Comparison of ENCODE assay signal across 8 mouse cellular contexts in genomic region chr19:34191645-34192007, GRCm38 (mm10). TPM values are rescaled to one million over a fixed set of nuclear protein-coding genes. Genes with fewer than 3 reads are reported as not detected.
DNase-seq lines count a peak whose midpoint lies in the region; ATAC-seq and TF ChIP-seq lines count a peak whose summit lies in the region.

No protein-coding gene starts in this region.

- 13% methylated on average over 10 of the region's 10 CpGs for WGBS in embryonic facial prominence, embryonic 14.5 days
- WGBS in intestine, embryonic 15.5 days: 35% methylated on average over 10 of the region's 10 CpGs
- WGBS in neural tube, embryonic 12.5 days: 24% methylated on average over 10 of the region's 10 CpGs

- peak overlapping the region; percentile 91 for H3K27ac ChIP-seq in left cerebral cortex, adult 2 months
- H3K27ac ChIP-seq in embryonic facial prominence, embryonic 14.5 days (replicated peaks; ENCODE audit: low read depth, low read length): no peak overlapping the region
- no peak overlapping the region for H3K27ac ChIP-seq in intestine, embryonic 15.5 days
- H3K27ac ChIP-seq in neural tube, embryonic 12.5 days: no peak overlapping the region

- no peaks in the 10 kb centered on the region for H3K27me3 ChIP-seq in embryonic facial prominence, embryonic 14.5 days (replicated peaks; ENCODE audit: control insufficient read depth, insufficient read depth, low read length)
- H3K27me3 ChIP-seq in intestine, embryonic 15.5 days (replicated peaks): no peaks in the 10 kb centered on the region
- H3K27me3 ChIP-seq in neural tube, embryonic 12.5 days (replicated peaks): no peaks in the 10 kb centered on the region

- no peak for TF ChIP-seq CTCF in left cerebral cortex, adult 2 months (IDR thresholded peaks at IDR 0.05)

- H3K4me1 ChIP-seq in embryonic facial prominence, embryonic 14.5 days (ENCODE audit: control insufficient read depth, insufficient read depth, low read length): peaks cover 21% of the 10 kb centered on the region
- H3K4me1 ChIP-seq in intestine, embryonic 15.5 days (replicated peaks): 0 out of 2 replicates have a peak, but pooled peaks cover 5% of the 10 kb centered on the region
- H3K4me1 ChIP-seq in neural tube, embryonic 12.5 days: no peaks in the 10 kb centered on the region

- no peaks in the 10 kb centered on the region for H3K36me3 ChIP-seq in embryonic facial prominence, embryonic 14.5 days (ENCODE audit: control insufficient read depth, insufficient read depth, low read length)
- H3K36me3 ChIP-seq in intestine, embryonic 15.5 days: no peaks in the 10 kb centered on the region
- no peaks in the 10 kb centered on the region for H3K36me3 ChIP-seq in neural tube, embryonic 12.5 days

- H3K4me2 ChIP-seq in embryonic facial prominence, embryonic 14.5 days (ENCODE audit: low read depth, low read length): peak overlapping the region; percentile 98
- peak overlapping the region; percentile 85 for H3K4me2 ChIP-seq in intestine, embryonic 15.5 days (replicated peaks)
- peak overlapping the region; percentile 97 for H3K4me2 ChIP-seq in neural tube, embryonic 12.5 days (replicated peaks)

- peak overlapping the region; percentile 82 for H3K4me3 ChIP-seq in left cerebral cortex, adult 2 months
- H3K4me3 ChIP-seq in embryonic facial prominence, embryonic 14.5 days (ENCODE audit: low read depth, low read length): peak overlapping the region; percentile 73
- H3K4me3 ChIP-seq in intestine, embryonic 15.5 days (replicated peaks): peak overlapping the region; percentile 63
- peak overlapping the region; percentile 67 for H3K4me3 ChIP-seq in neural tube, embryonic 12.5 days

- ATAC-seq in embryonic facial prominence, embryonic 14.5 days (ENCODE audit: low read depth): peak; percentile 34
- ATAC-seq in intestine, embryonic 15.5 days: peak; percentile 21
- peak; percentile 55 for ATAC-seq in neural tube, embryonic 12.5 days (ENCODE audit: low FRiP score, low read depth)

- intact Hi-C loops in left cerebral cortex, adult 2 months (cut with DNase I): loop anchor here (2.0 kb wide), 1 partner anchor 39 kb away; no protein-coding TSS in a partner anchor
- intact Hi-C loops in left cerebral cortex, postnatal 25 days (cut with DNase I): loop anchor here (5.0 kb wide), 1 partner anchor 41 kb away; no protein-coding TSS in a partner anchor

- H3K9me3 ChIP-seq in embryonic facial prominence, embryonic 14.5 days (ENCODE audit: control insufficient read depth, low read length): no peaks in the 10 kb centered on the region
- no peaks in the 10 kb centered on the region for H3K9me3 ChIP-seq in intestine, embryonic 15.5 days
- no peaks in the 10 kb centered on the region for H3K9me3 ChIP-seq in neural tube, embryonic 12.5 days

- no peak for DNase-seq in left cerebral cortex, adult 2 months (ENCODE audit: extremely low spot score in 1 of 2, low spot score in 2 of 2)
- DNase-seq in left cerebral cortex, postnatal 25 days (ENCODE audit: low spot score in 2 of 2): no peak
- peak; percentile 54 for DNase-seq in embryonic facial prominence, embryonic 14.5 days (ENCODE audit: low spot score)
- no peak for DNase-seq in layer of hippocampus, postnatal 14 days (ENCODE audit: low spot score in 2 of 2)
- no peak for DNase-seq in kidney, adult 18-20 months
- no peak for DNase-seq in adrenal gland, postnatal 10 days

- peak overlapping the region; percentile 76; the same call in 1 of the 2 replicates for H3K9ac ChIP-seq in embryonic facial prominence, embryonic 14.5 days (ENCODE audit: low read depth, low read length)
- 0 out of 2 replicates have a peak overlapping the region, but pooled peaks have one; percentile 63 for H3K9ac ChIP-seq in intestine, embryonic 15.5 days
- H3K9ac ChIP-seq in neural tube, embryonic 12.5 days: 0 out of 2 replicates have a peak overlapping the region, but pooled peaks have one; percentile 14

RNA-seq across cellular contexts. Expression of gene Stambpl1, which starts 0.4 kb away (rescaled TPM):
- total RNA-seq in left cerebral cortex, adult 2 months (2021): 10 to 100 TPM; 18.5 to 21.6 TPM
- total RNA-seq in left cerebral cortex, postnatal 25 days (2021): 10 to 100 TPM; 15.2 to 19.7 TPM
- polyA plus RNA-seq in embryonic facial prominence, embryonic 14.5 days (2014; fragmentation: Nextera tagmentation; extraction: Ambion mirVana): 8.8 and 10.2 TPM in 2 replicates
- polyA plus RNA-seq in intestine, embryonic 15.5 days (2015; fragmentation: Nextera tagmentation; extraction: Ambion mirVana): 19.6 and 20.2 TPM in 2 replicates
- 5.8 and 6.8 TPM in 2 replicates for polyA plus RNA-seq in neural tube, embryonic 12.5 days (2016; fragmentation: Nextera tagmentation; extraction: Ambion mirVana)
- 10 to 100 TPM; 16.4 to 19.7 TPM for total RNA-seq in layer of hippocampus, postnatal 14 days (2021)
- total RNA-seq in adrenal gland, postnatal 10 days (2021): 1 to 10 TPM; 4.8 to 6.6 TPM

RNA-seq across cellular contexts. Expression of gene Ankrd22, which starts 25.8 kb away (rescaled TPM):
- not detected for total RNA-seq in left cerebral cortex, adult 2 months (2021)
- under 1 TPM in 1 of 2 experiments, not detected in 1; 0.21 TPM for total RNA-seq in left cerebral cortex, postnatal 25 days (2021)
- polyA plus RNA-seq in embryonic facial prominence, embryonic 14.5 days (2014; fragmentation: Nextera tagmentation; extraction: Ambion mirVana): 2.8 and 5.4 TPM in 2 replicates
- 1.5 and 1.7 TPM in 2 replicates for polyA plus RNA-seq in intestine, embryonic 15.5 days (2015; fragmentation: Nextera tagmentation; extraction: Ambion mirVana)
- polyA plus RNA-seq in neural tube, embryonic 12.5 days (2016; fragmentation: Nextera tagmentation; extraction: Ambion mirVana): 0.19 and 0.20 TPM in 2 replicates
- total RNA-seq in layer of hippocampus, postnatal 14 days (2021): not detected
- total RNA-seq in adrenal gland, postnatal 10 days (2021): under 1 TPM in 1 of 2 experiments, not detected in 1; 0.12 TPM

Comparison
In these comparisons a context has a peak if more than half of its experiments do, and no peak if none do; other contexts are left out.
1. H3K9ac ChIP-seq: peak in every context shown above with its lines; median percentile 76 in embryonic facial prominence, embryonic 14.5 days; 63 in intestine, embryonic 15.5 days; 14 in neural tube, embryonic 12.5 days.